Mouse (Mus musculus) c-Kit-positive CD71-positive TER-119-positive erythroid progenitor cells, embryonic 14.5 days (primary cell): Measurements from ENCODE around the gene Dnase2b.

Experiments
- DNase-seq: peaks from one replicate; pipeline ENCODE4 v3.0.0-alpha.2; 2013; ENCODE audit warnings: low spot score

Dnase2b gene

GRCm38 (mm10) chr3:146569594-146569993, 45.8 kb downstream of the Dnase2b start:
- DNase-seq = no peak

DNA sequence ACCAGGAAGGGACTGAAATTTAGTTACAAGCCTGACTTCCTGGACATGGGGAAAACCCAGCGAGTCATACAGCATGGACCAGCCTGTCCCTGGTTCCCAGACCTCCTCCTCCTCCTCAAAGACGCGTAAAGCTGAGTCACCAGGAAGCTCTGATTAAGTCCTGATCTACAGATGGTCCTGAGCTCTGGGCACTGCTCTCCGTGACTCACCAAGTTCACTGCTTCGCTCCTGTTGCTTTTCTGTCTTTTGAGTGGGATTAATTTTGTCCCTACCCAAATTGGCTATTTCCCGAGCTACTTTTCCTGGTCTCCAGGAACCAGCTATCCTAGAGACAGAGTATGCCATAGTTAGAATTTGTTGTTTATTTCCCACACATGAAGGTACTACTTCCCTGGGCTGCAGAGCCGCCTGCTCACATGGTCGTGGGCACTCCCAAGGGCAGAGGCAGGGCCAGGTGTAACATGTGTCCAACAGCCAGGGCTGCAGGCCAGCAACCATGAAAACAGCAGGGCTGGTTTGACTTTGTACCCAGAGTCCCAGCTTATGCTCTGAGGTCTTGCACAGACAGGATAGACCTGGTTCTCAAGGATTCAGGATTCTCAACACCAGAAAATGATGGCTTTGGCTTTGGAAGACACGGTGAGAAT, 47.4 kb downstream of the Dnase2b start:
- no peak for DNase-seq

GRCm38 (mm10) chr3:146567366-146567765, 48.0 kb downstream of the Dnase2b start:
- DNase-seq = no peak

- DNase-seq = no peak
These were observed 50.4 kb downstream of the Dnase2b start for GRCm38 (mm10) chr3:146565065-146565411.

- peak; percentile 64 for DNase-seq
These were observed 50.9 kb downstream of the Dnase2b start for GRCm38 (mm10) chr3:146564268-146565064.

GRCm38 (mm10) chr3:146562936-146563335, 52.5 kb downstream of the Dnase2b start:
- DNase-seq = no peak

- no peak for DNase-seq
These were observed 57.9 kb downstream of the Dnase2b start for GRCm38 (mm10) chr3:146557507-146557906.

- no peak for DNase-seq
These were observed 58.8 kb downstream of the Dnase2b start for GRCm38 (mm10) chr3:146556567-146556966.

- no peak for DNase-seq
These were observed 60.6 kb downstream of the Dnase2b start for GRCm38 (mm10) chr3:146554816-146555215.

DNA sequence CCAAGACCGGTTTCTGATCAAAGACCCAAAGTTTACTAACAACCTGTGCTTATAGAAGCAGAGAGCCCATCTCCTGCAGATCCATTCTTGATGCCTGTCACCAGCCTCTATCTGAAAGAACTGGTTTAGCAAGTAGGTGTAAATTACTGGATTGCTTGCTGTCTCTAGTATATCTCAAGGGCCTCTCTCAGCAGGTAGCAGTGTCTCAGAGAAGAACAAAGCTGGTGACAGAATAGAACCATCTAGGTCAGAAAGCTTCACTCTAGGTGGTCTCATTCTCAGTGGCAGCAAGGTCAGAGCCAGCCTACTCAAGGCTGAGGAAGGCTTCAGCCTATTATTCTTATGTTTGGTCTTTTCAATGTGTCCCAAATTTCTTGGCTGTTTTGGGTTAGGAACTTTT, 71.8 kb downstream of the Dnase2b start:
- DNase-seq = no peak

DNA sequence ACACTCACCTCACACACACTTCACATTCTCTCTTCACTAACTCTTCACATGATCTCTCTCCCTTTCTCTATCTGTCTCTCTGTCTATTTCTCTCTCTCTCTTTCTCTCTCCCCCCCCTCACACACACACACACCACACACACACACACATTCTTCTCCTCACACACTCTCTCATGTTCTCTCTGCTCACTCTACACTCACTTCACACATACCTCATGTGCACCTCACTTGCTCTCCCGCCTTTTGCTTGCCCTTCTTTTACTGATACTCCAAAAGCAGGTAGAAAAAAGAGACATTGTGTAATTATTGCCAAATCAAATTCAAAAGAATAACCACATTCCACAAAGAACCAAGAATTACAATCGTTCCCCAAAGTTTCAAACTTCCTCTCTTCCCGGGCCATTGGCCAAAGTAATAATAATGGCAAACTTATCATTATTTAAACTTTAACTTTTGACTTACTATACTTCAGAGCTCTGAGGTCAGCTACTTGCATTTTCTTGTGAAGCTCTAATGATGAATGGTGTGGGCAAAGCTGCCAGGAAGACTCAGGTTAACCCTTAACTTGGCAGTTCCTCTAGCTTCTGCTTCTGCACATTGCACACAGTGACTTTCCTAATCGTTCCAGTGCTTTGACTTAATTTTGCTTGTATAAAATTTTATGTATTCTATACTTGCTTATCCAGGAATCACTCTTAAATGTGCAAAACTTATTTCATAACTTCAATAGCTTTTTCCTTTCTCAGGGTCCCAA, 74.7 kb downstream of the Dnase2b start:
- no peak for DNase-seq

DNA sequence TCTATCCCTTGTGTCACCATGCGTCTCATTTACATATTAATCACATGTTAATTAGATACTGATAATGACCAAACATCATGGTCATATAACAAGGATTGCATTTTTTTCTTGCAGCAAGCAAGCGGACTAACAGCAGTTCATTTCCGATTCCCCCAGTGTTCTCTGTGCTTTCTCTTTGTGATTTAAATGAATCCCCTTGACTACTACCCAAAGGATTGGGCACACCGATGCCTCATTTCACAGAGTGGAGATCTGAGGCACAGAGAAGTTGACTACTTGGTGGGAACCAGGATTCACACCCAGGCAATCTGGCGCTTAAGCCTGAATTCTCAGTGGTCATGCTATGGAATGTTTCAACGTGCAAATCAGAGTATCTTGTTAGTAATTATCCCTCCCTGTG, 80.4 kb downstream of the Dnase2b start:
- DNase-seq = no peak
